Mouse (Mus musculus) brain, embryonic 14.5 days (tissue): ENCODE results near the gene Schip1.

Experiments used
- CTCF ChIP-seq: fragments of 200-500 bp; IDR thresholded peaks from 2 replicates; pipeline ENCODE4 v1.5.1; 2012; ENCODE audit warnings: inconsistent platforms, mild to moderate bottlenecking, moderate library complexity, borderline replicate concordance; ENCODE audit not compliant: insufficient read depth, insufficient read length; ENCODE audit errors: extremely low read depth
- POLR2A ChIP-seq: fragments of 200-500 bp; IDR thresholded peaks from 2 replicates; pipeline ENCODE4 v1.6.1; 2012; ENCODE audit warnings: mild to moderate bottlenecking, inconsistent platforms, borderline replicate concordance; ENCODE audit not compliant: poor library complexity, insufficient read depth, insufficient read length, severe bottlenecking; ENCODE audit errors: extremely low read depth

DNA sequence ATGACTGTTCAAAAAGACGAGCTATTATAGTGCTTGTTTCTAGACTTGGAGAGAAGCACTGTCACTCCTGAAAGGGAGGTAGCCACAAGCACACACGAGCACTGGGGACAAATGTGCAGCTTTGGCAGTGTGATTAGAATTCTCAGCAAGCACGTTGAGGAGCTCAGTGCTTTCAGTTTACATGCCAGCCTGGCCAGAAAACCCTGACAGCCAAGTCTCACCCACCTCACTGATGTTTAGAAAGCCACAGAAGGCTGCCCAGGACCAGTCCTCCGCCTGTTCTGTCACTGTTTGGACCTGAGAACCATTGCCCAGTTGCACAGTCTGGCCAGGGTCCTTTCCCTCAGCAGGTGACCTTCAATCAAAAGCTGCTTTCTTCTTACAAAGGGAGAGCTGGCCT is 595.9 kb downstream of the Schip1 start:
- TF ChIP-seq POLR2A = no peak
- no peak for TF ChIP-seq CTCF
